Mouse (Mus musculus): ENCODE data around the gene Vwa2.

- no peak for TF ChIP-seq CTCF (IDR thresholded peaks at IDR 0.05 in 2 of 3, conservative IDR thresholded peaks at IDR 0.05 in 1 of 3; ENCODE audit: control insufficient read depth in 1 of 3, insufficient read depth in 1 of 3, low read depth in 2 of 3, low read length in 3 of 3, poor library complexity in 1 of 3, severe bottlenecking in 1 of 3)
- no peak for TF ChIP-seq RCOR1 (IDR thresholded peaks at IDR 0.05; ENCODE audit: low read depth, low read length)
- no peak for TF ChIP-seq POLR2A (IDR thresholded peaks at IDR 0.05; ENCODE audit: control insufficient read depth in 1 of 2, insufficient read depth in 1 of 2, low read depth in 1 of 2, low read length in 2 of 2, poor library complexity in 1 of 2)
- TF ChIP-seq JUND (IDR thresholded peaks at IDR 0.05; ENCODE audit: low read depth, low read length) = no peak
- TF ChIP-seq MAFK (IDR thresholded peaks at IDR 0.05; ENCODE audit: borderline replicate concordance, low read depth, low read length) = no peak
- TF ChIP-seq USF1 (IDR thresholded peaks at IDR 0.05; ENCODE audit: low read depth, low read length) = no peak
- TF ChIP-seq ELF1 (IDR thresholded peaks at IDR 0.05; ENCODE audit: low read depth, low read length) = no peak
- TF ChIP-seq EP300 (IDR thresholded peaks at IDR 0.05; ENCODE audit: low read depth in 1 of 2, low read length in 2 of 2) = no peak
- no peak for TF ChIP-seq CHD2 (IDR thresholded peaks at IDR 0.05; ENCODE audit: low read length)
- no peak for TF ChIP-seq BHLHE40 (IDR thresholded peaks at IDR 0.05; ENCODE audit: borderline replicate concordance, low read depth, low read length)
- TF ChIP-seq GATA1 (IDR thresholded peaks at IDR 0.05; ENCODE audit: low read depth, low read length) = no peak
Observed at GRCm38 (mm10) chr19:56958011-56958410, 84.0 kb downstream of the Vwa2 start.

Measured in MEL (cell line).